Mouse (Mus musculus) liver, embryonic 14.5 days (tissue): Measurements from ENCODE around the gene Serpina12. TPM values are rescaled to one million over a fixed set of nuclear protein-coding genes. Genes with fewer than 3 reads are reported as not detected.

Experiments used
- ATAC-seq: fragments of 200-750 bp; cut with Nextera tagmentation; 2 replicates; pipeline ENCODE4 v1.8.0; 2017; ENCODE audit warnings: moderate number of reproducible peaks, mild to moderate bottlenecking, moderate library complexity; ENCODE audit not compliant: insufficient read depth
- DNase-seq, 3 experiments: peaks; one replicate each; pipeline ENCODE4 v3.0.0-alpha.2; 2012 to 2013; ENCODE audit warnings: low read depth in 3 of 3, low spot score in 3 of 3
- H3K27ac ChIP-seq: fragments of 300-500 bp; sonication (generic); 2 replicates; pipeline ENCODE4 v1.5.1; 2014; ENCODE audit warnings: moderate library complexity, mild to moderate bottlenecking, control low read depth, inconsistent platforms
- H3K27me3 ChIP-seq: fragments of 300-500 bp; sonication (generic); 2 replicates; pipeline ENCODE4 v1.6.1; 2014; ENCODE audit warnings: mild to moderate bottlenecking, low read length, moderate library complexity; ENCODE audit not compliant: control insufficient read depth, insufficient read depth
- H3K36me3 ChIP-seq: fragments of 300-500 bp; sonication (generic); replicated peaks from 2 replicates; pipeline ENCODE4 v1.6.1; 2014; ENCODE audit warnings: low read depth; ENCODE audit not compliant: control insufficient read depth, insufficient read depth
- H3K4me1 ChIP-seq, 2 experiments: fragments of 200-500 bp in 1 of 2; fragments of 300-500 bp in 1 of 2; sonication (generic) in 1 of 2; replicated peaks; 2 replicates each; pipeline ENCODE4 v1.6.1; 2012 to 2014; ENCODE audit warnings: antibody characterized with exemption in 1 of 2, inconsistent platforms in 1 of 2, low read length in 1 of 2; ENCODE audit not compliant: control insufficient read depth in 2 of 2, insufficient read depth in 2 of 2
- H3K4me2 ChIP-seq: fragments of 300-500 bp; sonication (generic); 2 replicates; pipeline ENCODE4 v1.6.1; 2014; ENCODE audit warnings: low read depth, mild to moderate bottlenecking, control low read depth, moderate library complexity
- H3K4me3 ChIP-seq, 2 experiments: fragments of 200-500 bp in 1 of 2; fragments of 300-500 bp in 1 of 2; sonication (generic) in 1 of 2; 2 replicates each; pipeline ENCODE4 v1.5.1; 2012 to 2014; ENCODE audit warnings: low read depth in 2 of 2, low read length in 2 of 2, mild to moderate bottlenecking in 2 of 2, control low read depth in 1 of 2, inconsistent platforms in 1 of 2, moderate library complexity in 1 of 2; ENCODE audit not compliant: insufficient read depth in 1 of 2
- H3K9ac ChIP-seq: fragments of 300-500 bp; sonication (generic); replicated peaks from 2 replicates; pipeline ENCODE4 v1.6.1; 2014; ENCODE audit warnings: mild to moderate bottlenecking, control low read depth, moderate library complexity
- H3K9me3 ChIP-seq: fragments of 300-500 bp; sonication (generic); 2 replicates; pipeline ENCODE4 v1.6.1; 2016; ENCODE audit warnings: low read length, mixed read lengths; ENCODE audit not compliant: control insufficient read depth
- CTCF ChIP-seq: IDR thresholded peaks from 2 replicates; pipeline ENCODE4 v1.5.1; 2016; ENCODE audit warnings: antibody characterized with exemption, low read depth, control low read depth
- EP300 ChIP-seq: IDR thresholded peaks from 2 replicates; pipeline ENCODE4 v1.6.1; 2016; ENCODE audit warnings: antibody characterized with exemption, low read depth
- WGBS: fragments of 180-500 bp; shearing (Covaris S2); extraction: QIAGEN DNeasy Blood & Tissue Kit; methylation state at CpG from one replicate; pipeline ENCODE4 v1.1.7; 2014; ENCODE audit not compliant: insufficient replicate concordance; 5-methylcytosine and 5-hydroxymethylcytosine counted together
- polyA plus RNA-seq, 2 experiments: library from polyadenylated mRNA; depleted of rRNA in 1 of 2; stranded (reverse) in 1 of 2; unstranded in 1 of 2; fragments of >200 nt; fragmentation: Nextera tagmentation in 1 of 2; extraction: Ambion mirVana in 1 of 2; gene quantifications; 2 replicates each; pipeline versions ENCODE4 v1.2.1 to v1.2.3; 2012 to 2014

The Serpina12 gene
- polyA plus RNA-seq, 2 experiments: 0.02 TPM; not detected in 1

DNA sequence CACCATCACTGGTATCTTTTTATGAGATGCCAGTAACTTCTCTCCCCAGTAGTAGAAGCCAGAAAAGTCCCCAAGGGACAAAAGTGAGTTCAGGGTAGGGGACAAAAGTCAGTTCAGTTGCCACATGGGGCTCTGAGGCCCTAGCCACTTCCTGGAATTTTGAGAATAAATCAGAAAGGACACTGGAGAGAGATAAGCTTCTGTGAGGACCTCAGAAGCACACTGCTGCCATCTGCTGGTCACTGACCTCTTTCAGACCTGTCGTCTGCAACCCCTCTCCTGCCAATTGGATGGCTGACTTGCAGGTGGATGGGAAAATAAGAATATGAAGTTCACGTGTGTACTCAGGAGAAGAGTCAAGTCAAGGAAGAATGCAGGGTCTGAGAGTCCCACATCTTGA is 25.4 kb upstream of the Serpina12 start:
- no peak overlapping the region for H3K4me2 ChIP-seq
- no peaks in the 10 kb centered on the region for H3K4me1 ChIP-seq
- WGBS: 3% methylated on average over 2 of the region's 2 CpGs
- no peaks in the 10 kb centered on the region for H3K9me3 ChIP-seq
- DNase-seq: peak in 2 of 3 experiments; percentile 29 to 33
- H3K36me3 ChIP-seq: no peaks in the 10 kb centered on the region
- H3K27ac ChIP-seq: no peak overlapping the region
- TF ChIP-seq CTCF (peak; percentile 74), EP300 (no peak)
- H3K9ac ChIP-seq: no peak overlapping the region
- H3K27me3 ChIP-seq: no peaks in the 10 kb centered on the region
- 0 out of 2 replicates have a peak, but pooled peaks have one; percentile 21 for ATAC-seq
- H3K4me3 ChIP-seq: no peak overlapping the region

DNA sequence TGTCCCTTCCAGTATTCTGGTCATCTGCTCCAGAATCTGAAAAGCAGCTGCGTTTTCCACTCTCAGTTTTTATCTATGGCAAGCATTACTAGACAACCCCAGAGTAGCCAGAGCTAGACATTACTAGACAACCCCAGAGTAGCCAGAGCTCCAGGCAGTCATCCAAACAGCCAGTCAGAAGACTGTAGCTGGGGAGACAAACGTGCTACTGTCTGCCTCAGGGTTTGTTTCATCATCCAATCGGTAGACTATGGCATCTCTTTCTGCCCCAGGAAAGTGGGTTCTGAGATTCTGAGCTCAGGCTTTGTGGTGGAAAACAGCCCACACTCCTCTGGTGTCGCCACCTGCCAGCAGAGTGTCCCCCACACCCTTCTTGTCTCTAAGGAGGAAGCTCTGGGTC is 23.3 kb upstream of the Serpina12 start:
- no peak overlapping the region for H3K9ac ChIP-seq
- DNase-seq: no peak
- H3K9me3 ChIP-seq: no peaks in the 10 kb centered on the region
- no peaks in the 10 kb centered on the region for H3K4me1 ChIP-seq
- no peaks in the 10 kb centered on the region for H3K27me3 ChIP-seq
- H3K27ac ChIP-seq: no peak overlapping the region
- TF ChIP-seq EP300: no peak
- TF ChIP-seq CTCF: no peak
- no peak for ATAC-seq
- H3K4me2 ChIP-seq: no peak overlapping the region
- 23% methylated on average over 4 of the region's 4 CpGs for WGBS
- H3K36me3 ChIP-seq: no peaks in the 10 kb centered on the region
- no peak overlapping the region for H3K4me3 ChIP-seq

- Histone ChIP-seq H3K4me2 (no peak overlapping the region), H3K9me3 (no peaks in the 10 kb centered on the region), H3K27me3 (no peaks in the 10 kb centered on the region), H3K9ac (no peak overlapping the region), H3K4me1 (no peaks in the 10 kb centered on the region), H3K36me3 (no peaks in the 10 kb centered on the region), H3K27ac (no peak overlapping the region), H3K4me3 (no peak overlapping the region)
- TF ChIP-seq EP300 (no peak), CTCF (peak; percentile 75)
- 14% methylated on average over 8 of the region's 8 CpGs for WGBS
- ATAC-seq: no peak
- DNase-seq: peak in 2 of 3 experiments; percentile 26 to 27
These were observed 22.0 kb upstream of the Serpina12 start for GRCm38 (mm10) chr12:104066241-104066640.

GRCm38 (mm10) chr12:104064996-104065395 is 20.8 kb upstream of the Serpina12 start:
- DNase-seq (no peak), ATAC-seq (no peak)
- H3K4me3 ChIP-seq: no peak overlapping the region
- no peaks in the 10 kb centered on the region for H3K36me3 ChIP-seq
- H3K4me1 ChIP-seq: no peaks in the 10 kb centered on the region
- WGBS: 67% methylated on average over 4 of the region's 4 CpGs
- no peaks in the 10 kb centered on the region for H3K27me3 ChIP-seq
- H3K9me3 ChIP-seq: no peaks in the 10 kb centered on the region
- no peak overlapping the region for H3K27ac ChIP-seq
- H3K9ac ChIP-seq: no peak overlapping the region
- no peak overlapping the region for H3K4me2 ChIP-seq
- TF ChIP-seq CTCF (no peak), EP300 (no peak)

DNA sequence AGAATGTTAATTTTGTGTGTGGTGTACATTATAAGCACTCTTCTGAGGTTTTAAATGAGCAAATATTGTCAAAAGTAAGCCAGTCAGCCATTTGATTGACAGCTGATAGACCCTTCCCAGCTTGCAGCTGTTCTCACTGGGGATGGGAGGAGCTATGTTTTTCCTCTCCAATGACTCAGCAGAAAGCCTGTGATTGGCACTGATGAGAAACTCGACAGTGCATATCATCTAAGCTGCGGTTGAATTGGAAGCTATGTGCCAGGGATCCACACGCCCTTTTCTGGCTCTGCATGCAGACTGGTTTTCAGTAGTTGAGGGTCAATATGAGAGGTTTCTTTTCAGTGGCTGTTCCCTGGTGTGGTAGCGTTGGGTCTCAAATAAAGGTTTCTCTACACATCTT is 20.3 kb upstream of the Serpina12 start:
- Histone ChIP-seq H3K27me3 (no peaks in the 10 kb centered on the region), H3K9me3 (no peaks in the 10 kb centered on the region), H3K4me3 (no peak overlapping the region), H3K9ac (no peak overlapping the region), H3K36me3 (no peaks in the 10 kb centered on the region), H3K4me1 (no peaks in the 10 kb centered on the region), H3K27ac (no peak overlapping the region), H3K4me2 (no peak overlapping the region)
- TF ChIP-seq CTCF (no peak), EP300 (no peak)
- 38% methylated on average over 4 of the region's 4 CpGs for WGBS
- ATAC-seq (no peak), DNase-seq (no peak)
